Mouse (Mus musculus): ENCODE measurements around the gene Tmem269.

- TF ChIP-seq CTCF (IDR thresholded peaks at IDR 0.05; ENCODE audit: extremely low read depth, insufficient read depth, low read length) (no peak), POLR2A (IDR thresholded peaks at IDR 0.05; ENCODE audit: extremely low read depth, insufficient read depth, low read length) (no peak)
These were observed 27.9 kb upstream of the Tmem269 start for GRCm38 (mm10) chr4:119245961-119246360.
